Mouse (Mus musculus) layer of hippocampus, adult 18-20 months (tissue): ENCODE measurements at regions not wholly inside any gene's neighbourhood (a gene's known extent, or its start where the extent isn't known, plus 50 kb on each side); places are given as distances from the start of the nearest gene placed in this dataset.

Source experiments
- DNase-seq, 2 experiments: peaks; one replicate each; pipeline ENCODE4 v3.0.0; 2022; ENCODE audit warnings: low spot score in 2 of 2

GRCm38 (mm10) chr19:60040721-60041120 lies 97.3 kb upstream of the Rab11fip2 start:
- no peak for DNase-seq

- no peak for DNase-seq
Measured at GRCm38 (mm10) chr19:60032667-60033066, 89.2 kb upstream of the Rab11fip2 start.

GRCm38 (mm10) chr19:60030212-60030788 lies 86.8 kb upstream of the Rab11fip2 start:
- no peak for DNase-seq

- DNase-seq: no peak
Measured at GRCm38 (mm10) chr19:60029720-60030119, 86.3 kb upstream of the Rab11fip2 start.

- DNase-seq: no peak
Measured at GRCm38 (mm10) chr19:60015614-60016300, 72.3 kb upstream of the Rab11fip2 start.

- no peak for DNase-seq
Measured at GRCm38 (mm10) chr19:59995557-59995956, 52.1 kb upstream of the Rab11fip2 start.
